Mouse (Mus musculus) CD4-positive, CD25-positive, alpha-beta regulatory T cell, adult 2 months (primary cell): ENCODE measurements around the gene Lhx3.

Source experiments
- DNase-seq: peaks from one replicate; pipeline ENCODE4 v3.0.0-alpha.2; 2012; ENCODE audit warnings: low read depth, low spot score

The Lhx3 gene

GRCm38 (mm10) chr2:26208126-26208789, at the start of gene Lhx3:
TSS of gene Lhx3 (minus strand) at chr2:26208289.
- peak; percentile 44 for DNase-seq

GRCm38 (mm10) chr2:26257315-26258096, 49.4 kb upstream of the Lhx3 start:
- no peak for DNase-seq

GRCm38 (mm10) chr2:26254816-26255215, 46.7 kb upstream of the Lhx3 start:
- DNase-seq: no peak

GRCm38 (mm10) chr2:26252514-26253206, 44.6 kb upstream of the Lhx3 start:
- DNase-seq: no peak

- DNase-seq: no peak
Measured at GRCm38 (mm10) chr2:26247531-26247930, 39.4 kb upstream of the Lhx3 start.

- no peak for DNase-seq
Measured at GRCm38 (mm10) chr2:26240841-26241240, 32.8 kb upstream of the Lhx3 start.

GRCm38 (mm10) chr2:26240330-26240729, 32.2 kb upstream of the Lhx3 start:
- no peak for DNase-seq

- DNase-seq: peak; percentile 92
Measured at GRCm38 (mm10) chr2:26237290-26237782, 29.2 kb upstream of the Lhx3 start, which contains the start of gene Qsox2. TSS of gene Qsox2 (minus strand) at chr2:26237525.

GRCm38 (mm10) chr2:26236681-26237289, 28.7 kb upstream of the Lhx3 start:
- DNase-seq: no peak

- DNase-seq: no peak
Measured at GRCm38 (mm10) chr2:26234771-26235170, 26.7 kb upstream of the Lhx3 start.

- no peak for DNase-seq
Measured at GRCm38 (mm10) chr2:26234253-26234652, 26.2 kb upstream of the Lhx3 start.

- DNase-seq: no peak
Measured at GRCm38 (mm10) chr2:26231366-26231765, 23.3 kb upstream of the Lhx3 start.

GRCm38 (mm10) chr2:26230253-26230652, 22.2 kb upstream of the Lhx3 start:
- no peak for DNase-seq

- peak; percentile 69 for DNase-seq
Measured at GRCm38 (mm10) chr2:26227788-26228187, 19.7 kb upstream of the Lhx3 start.

GRCm38 (mm10) chr2:26225242-26225641, 17.2 kb upstream of the Lhx3 start:
- DNase-seq: no peak

GRCm38 (mm10) chr2:26223961-26224360, 15.9 kb upstream of the Lhx3 start:
- DNase-seq: no peak

- DNase-seq: no peak
Measured at GRCm38 (mm10) chr2:26214526-26214925, 6.4 kb upstream of the Lhx3 start.

- DNase-seq: no peak
Measured at GRCm38 (mm10) chr2:26209566-26209965, 1.5 kb upstream of the Lhx3 start.

GRCm38 (mm10) chr2:26207559-26207958, 530 bp downstream of the Lhx3 start:
- no peak for DNase-seq

GRCm38 (mm10) chr2:26205761-26206160, 2.3 kb downstream of the Lhx3 start:
- DNase-seq: no peak

- peak; percentile 10 for DNase-seq
Measured at GRCm38 (mm10) chr2:26205126-26205525, 3.0 kb downstream of the Lhx3 start.
